Mouse (Mus musculus) c-Kit-positive CD71-negative TER-119-negative erythroid progenitor cells, embryonic 14.5 days (primary cell): Measurements from ENCODE around the gene Tas2r122.
"Not testable (repeated sequence)": the region's sequence is repeated elsewhere in the genome, so short reads cannot be mapped to it uniquely, and the experiment has no call there.

Experiments
- DNase-seq: peaks from one replicate; pipeline ENCODE4 v3.0.0-alpha.2; 2013; ENCODE audit warnings: low read depth

Gene Tas2r122

DNA sequence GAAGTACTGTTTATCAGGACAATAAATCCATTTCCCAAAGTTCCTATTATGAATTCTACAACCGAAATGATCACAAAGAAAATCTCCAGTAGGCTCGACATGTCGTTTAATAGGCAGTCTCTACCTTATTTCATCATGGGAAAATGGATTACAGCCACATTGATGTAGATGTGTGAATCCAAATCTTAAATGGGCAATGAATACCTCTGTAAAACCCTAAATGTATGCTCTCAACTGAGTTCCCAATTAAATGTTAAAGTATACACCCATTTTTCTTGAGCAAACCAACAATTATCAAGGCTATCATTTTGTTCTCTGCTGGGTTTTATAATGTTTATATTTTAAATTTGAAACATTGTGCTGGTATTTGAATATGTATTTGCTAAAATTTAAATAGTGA lies at the start of gene Tas2r122:
TSS of gene Tas2r122 (minus strand) at position 101 of the 400 bp plus-strand sequence.
- DNase-seq, result no peak

DNA sequence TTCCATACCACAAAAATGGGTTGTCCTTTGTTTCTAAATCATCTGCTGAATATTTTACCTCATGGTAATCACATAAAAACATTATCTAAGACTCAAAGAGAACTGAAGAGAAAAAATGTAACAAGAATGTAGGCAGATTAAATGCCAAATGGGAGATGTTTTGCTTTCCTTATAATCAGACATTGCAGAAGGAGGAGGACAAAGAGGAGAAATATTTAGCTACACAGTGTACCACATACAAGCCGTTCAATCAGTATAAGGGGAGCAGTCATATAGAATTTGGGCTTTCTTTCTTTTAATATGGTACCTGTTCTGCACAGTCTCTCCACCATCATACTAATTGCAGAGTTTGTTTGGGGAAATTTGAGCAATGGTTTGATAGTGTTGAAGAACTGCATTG lies 42.7 kb upstream of the Tas2r122 start, which contains the start of gene Tas2r124:
TSS of gene Tas2r124 (plus strand) at position 301 of the 400 bp plus-strand sequence.
- no peak for DNase-seq

DNA sequence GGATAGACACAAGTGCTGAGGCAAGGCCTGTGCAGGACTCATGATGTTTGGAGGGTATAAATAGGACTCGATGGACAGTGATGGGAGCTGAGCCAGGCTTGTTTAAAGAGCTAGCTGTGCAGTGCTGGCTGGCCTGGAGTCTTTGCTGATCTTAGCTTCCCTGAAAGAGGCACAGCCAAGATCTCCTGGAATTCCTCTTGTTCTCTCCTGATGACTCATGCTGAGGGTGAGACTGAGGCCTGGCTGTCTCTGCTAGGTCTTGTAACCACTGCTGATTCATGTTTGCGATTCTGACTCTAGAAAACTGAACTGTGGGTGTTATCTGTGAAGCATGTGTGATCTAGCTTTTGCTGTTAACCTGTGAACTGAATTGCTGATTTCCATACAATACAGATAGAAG lies 38.5 kb upstream of the Tas2r122 start:
- DNase-seq, result no peak

DNA sequence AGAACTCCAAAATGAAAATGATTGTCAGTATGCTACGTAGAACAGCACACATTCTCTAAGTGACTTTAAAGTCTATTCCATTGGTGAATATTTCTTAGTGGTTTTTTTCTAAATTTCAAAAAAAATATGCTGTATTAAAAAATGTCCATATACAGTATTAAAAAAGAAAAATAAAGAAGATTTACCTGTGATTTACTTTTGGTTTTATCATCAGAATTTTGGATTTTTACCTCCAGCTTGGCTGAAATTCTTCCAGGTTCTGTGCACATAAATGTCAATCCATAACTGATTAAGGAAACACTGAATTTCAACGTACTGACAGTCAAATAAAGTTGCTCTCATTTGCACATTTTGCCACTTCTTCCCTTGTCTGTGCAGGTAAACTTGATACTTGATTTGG lies 26.2 kb upstream of the Tas2r122 start, which contains the start of gene Tas2r115:
TSS of gene Tas2r115 (minus strand) at position 101 of the 400 bp plus-strand sequence.
- no peak for DNase-seq

DNA sequence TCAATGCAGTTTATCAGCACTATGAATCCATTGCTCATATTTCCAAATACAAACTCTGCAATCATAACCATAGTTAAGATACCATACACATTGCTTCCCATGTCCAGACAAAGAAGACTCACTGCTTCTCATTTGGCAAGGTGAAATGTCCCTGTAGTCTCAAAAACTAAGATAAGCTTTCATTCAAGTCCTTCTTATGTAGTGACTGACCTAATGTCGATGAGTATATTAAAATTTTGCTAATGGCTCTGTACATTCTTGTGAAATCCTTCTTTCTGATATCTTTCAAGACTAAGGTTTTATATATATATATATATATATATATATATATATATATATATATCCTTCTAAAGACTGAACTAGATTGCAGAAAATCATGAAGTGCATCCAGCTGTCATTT lies 10.8 kb downstream of the Tas2r122 start, which contains the start of gene Tas2r121:
TSS of gene Tas2r121 (minus strand) at position 101 of the 400 bp plus-strand sequence.
- DNase-seq, result no peak

DNA sequence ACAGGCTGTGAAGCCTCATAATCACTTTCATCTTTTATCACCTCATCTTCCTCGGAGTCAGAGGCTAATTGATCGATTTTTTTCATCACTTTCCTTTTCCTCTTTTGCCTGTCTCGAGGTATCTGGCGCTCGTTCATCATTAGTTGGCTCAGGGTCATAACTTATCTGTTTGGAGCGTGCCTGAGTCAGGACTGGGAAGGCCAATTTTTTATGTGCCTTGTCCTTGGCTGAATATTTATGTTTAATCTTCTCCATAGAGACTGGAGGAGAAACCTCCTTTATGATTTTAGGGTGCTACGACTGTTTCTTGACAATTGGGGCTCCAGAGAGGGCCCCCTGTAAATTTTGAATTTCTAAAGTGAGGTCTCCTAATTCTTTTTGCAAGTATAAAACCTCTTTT lies 20.1 kb downstream of the Tas2r122 start:
- not testable (repeated sequence) for DNase-seq
